Mouse (Mus musculus) lung, embryonic 15.5 days (tissue): ENCODE data around the gene Cavin4. TPM values are rescaled to one million over a fixed set of nuclear protein-coding genes. Genes with fewer than 3 reads are reported as not detected.

Experiments used
- ATAC-seq: fragments of 200-750 bp; cut with Nextera tagmentation; 2 replicates; pipeline ENCODE4 v1.8.0; 2017; ENCODE audit warnings: moderate number of reproducible peaks, borderline replicate concordance; ENCODE audit not compliant: low FRiP score, low TSS enrichment; ENCODE audit errors: extremely low read depth
- H3K27ac ChIP-seq: fragments of 300-500 bp; sonication (generic); 2 replicates; pipeline ENCODE4 v1.5.1; 2015; ENCODE audit warnings: moderate library complexity, mild to moderate bottlenecking, inconsistent platforms
- H3K27me3 ChIP-seq: fragments of 300-500 bp; sonication (generic); 2 replicates; pipeline ENCODE4 v1.6.1; 2015; ENCODE audit warnings: inconsistent platforms
- H3K36me3 ChIP-seq: fragments of 300-500 bp; sonication (generic); 2 replicates; pipeline ENCODE4 v1.6.1; 2015; ENCODE audit warnings: inconsistent platforms
- H3K4me1 ChIP-seq: fragments of 300-500 bp; sonication (generic); 2 replicates; pipeline ENCODE4 v1.6.1; 2015; ENCODE audit warnings: inconsistent platforms
- H3K4me2 ChIP-seq: fragments of 300-500 bp; sonication (generic); 2 replicates; pipeline ENCODE4 v1.6.1; 2015; ENCODE audit warnings: inconsistent platforms, mild to moderate bottlenecking, moderate library complexity
- H3K4me3 ChIP-seq: fragments of 300-500 bp; sonication (generic); 2 replicates; pipeline ENCODE4 v1.5.1; 2015; ENCODE audit warnings: mild to moderate bottlenecking, inconsistent platforms
- H3K9ac ChIP-seq: fragments of 300-500 bp; sonication (generic); 2 replicates; pipeline ENCODE4 v1.6.1; 2015; ENCODE audit warnings: inconsistent platforms
- H3K9me3 ChIP-seq: fragments of 300-500 bp; sonication (generic); 2 replicates; pipeline ENCODE4 v1.6.1; 2016; ENCODE audit warnings: inconsistent platforms
- whole genome bisulfite sequencing: fragments of 180-500 bp; shearing (Covaris S2); methylation state at CpG from one replicate; pipeline ENCODE4 v1.1.7; 2015; 5-methylcytosine and 5-hydroxymethylcytosine counted together
- polyA plus RNA-seq: library from polyadenylated mRNA; unstranded; fragments of >200 nt; fragmentation: Nextera tagmentation; extraction: Ambion mirVana; gene quantifications from 2 replicates; pipeline ENCODE4 v1.2.1, GENCODE M21; 2015

Cavin4 gene
- polyA plus RNA-seq, result 0.85 and 1.1 TPM in 2 replicates

DNA sequence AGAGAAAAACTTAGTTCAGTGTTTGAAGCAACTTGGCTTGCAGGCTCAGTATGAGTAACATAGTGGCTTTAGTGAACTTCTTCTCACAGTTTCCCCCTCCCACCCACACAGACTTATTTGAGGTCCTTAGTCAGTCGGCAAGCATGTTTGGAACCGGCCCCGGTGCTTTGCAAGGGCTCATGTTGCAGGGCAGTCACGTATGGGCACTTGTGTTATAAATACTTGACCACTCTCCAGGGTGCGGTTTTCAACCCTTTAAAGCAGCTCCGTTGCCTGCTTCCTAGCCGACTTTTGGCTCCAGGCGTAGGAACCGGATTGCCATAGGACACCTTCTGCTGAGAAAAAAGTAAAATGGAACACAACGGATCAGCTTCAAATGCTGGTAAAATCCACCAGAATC, at the start of gene Cavin4:
TSS of gene Cavin4 (plus strand) at position 244 of the 400 bp plus-strand sequence.
- H3K27ac ChIP-seq, result no peak within 1 kb of the TSS
- no peaks in the 10 kb centered on the region for H3K27me3 ChIP-seq
- no peak within 1 kb of the TSS for H3K9ac ChIP-seq
- WGBS, result 86% methylated on average over 10 of the region's 10 CpGs
- peaks cover 28% of the 10 kb centered on the region for H3K36me3 ChIP-seq
- ATAC-seq, result no peak
- no peak within 1 kb of the TSS for H3K4me3 ChIP-seq
- H3K9me3 ChIP-seq, result no peaks in the 10 kb centered on the region
- H3K4me1 ChIP-seq, result no peaks in the 10 kb centered on the region
- H3K4me2 ChIP-seq, result no peak within 1 kb of the TSS

DNA sequence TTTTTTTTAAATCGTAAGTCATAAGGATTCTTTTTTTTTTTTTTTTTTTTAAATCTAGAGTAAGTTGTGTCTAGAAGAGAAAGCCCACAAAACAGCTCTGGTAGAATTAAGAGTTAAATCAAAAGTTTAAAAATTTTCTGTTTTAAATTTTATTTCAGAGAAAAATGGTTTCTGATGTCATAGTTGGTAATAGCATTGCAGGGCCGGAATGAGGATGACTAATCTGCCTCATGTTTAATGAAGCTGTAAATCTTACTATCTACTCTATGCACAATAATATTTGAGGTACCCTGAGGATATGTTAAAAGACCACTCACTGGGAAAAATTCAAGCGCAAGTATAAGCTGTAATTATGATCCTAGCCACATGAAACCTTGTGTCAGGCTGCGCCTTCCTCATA, 47.8 kb upstream of the Cavin4 start:
- H3K36me3 ChIP-seq, result peaks cover 9% of the 10 kb centered on the region; the same call in 1 of the 2 replicates

GRCm38 (mm10) chr4:48617201-48617600, 46.1 kb upstream of the Cavin4 start:
- H3K9ac ChIP-seq, result no peak overlapping the region

More for the DNA sequence above, 47.8 kb upstream of the Cavin4 start:
- Histone ChIP-seq H3K9ac (no peak overlapping the region), H3K27me3 (no peaks in the 10 kb centered on the region), H3K27ac (no peak overlapping the region), H3K4me1 (no peaks in the 10 kb centered on the region), H3K9me3 (no peaks in the 10 kb centered on the region), H3K4me2 (no peak overlapping the region), H3K4me3 (no peak overlapping the region)
- ATAC-seq, result no peak
- 93% methylated on average over 4 of the region's 4 CpGs for WGBS

DNA sequence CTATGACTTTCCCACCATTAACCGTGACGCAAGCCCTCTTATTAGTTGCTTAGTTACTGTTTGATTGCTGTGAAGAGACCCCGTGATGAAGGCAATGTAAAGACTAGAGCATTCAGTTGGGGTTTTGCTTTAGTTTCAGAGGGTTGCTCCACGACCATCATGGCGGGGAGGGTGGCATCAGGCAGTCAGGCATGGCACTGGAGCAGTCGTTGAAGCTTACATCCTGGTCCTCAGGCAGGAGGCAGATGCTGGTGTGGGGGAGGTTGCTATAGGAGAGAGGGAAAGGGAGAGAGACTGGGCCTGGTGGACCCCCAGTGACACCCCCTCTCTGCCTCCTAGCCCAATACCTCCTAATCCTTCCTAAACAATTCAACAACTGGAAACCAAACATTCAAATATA, 43.2 kb upstream of the Cavin4 start:
- peaks cover 9% of the 10 kb centered on the region; the same call in 1 of the 2 replicates for H3K36me3 ChIP-seq
- no peaks in the 10 kb centered on the region for H3K27me3 ChIP-seq
- no peak overlapping the region for H3K27ac ChIP-seq
- H3K4me2 ChIP-seq, result no peak overlapping the region
- 85% methylated on average over 6 of the region's 6 CpGs for WGBS
- H3K9me3 ChIP-seq, result no peaks in the 10 kb centered on the region
- no peak overlapping the region for H3K4me3 ChIP-seq
- ATAC-seq, result no peak
- H3K9ac ChIP-seq, result no peak overlapping the region
- no peaks in the 10 kb centered on the region for H3K4me1 ChIP-seq

More at GRCm38 (mm10) chr4:48617201-48617600, 46.1 kb upstream of the Cavin4 start:
- peaks cover 9% of the 10 kb centered on the region; the same call in 1 of the 2 replicates for H3K36me3 ChIP-seq
- ATAC-seq, result no peak
- no peak overlapping the region for H3K4me3 ChIP-seq
- H3K4me2 ChIP-seq, result no peak overlapping the region
- no peak overlapping the region for H3K27ac ChIP-seq
- WGBS, result 93% methylated on average over 15 of the region's 15 CpGs
- no peaks in the 10 kb centered on the region for H3K4me1 ChIP-seq
- no peaks in the 10 kb centered on the region for H3K27me3 ChIP-seq
- no peaks in the 10 kb centered on the region for H3K9me3 ChIP-seq

DNA sequence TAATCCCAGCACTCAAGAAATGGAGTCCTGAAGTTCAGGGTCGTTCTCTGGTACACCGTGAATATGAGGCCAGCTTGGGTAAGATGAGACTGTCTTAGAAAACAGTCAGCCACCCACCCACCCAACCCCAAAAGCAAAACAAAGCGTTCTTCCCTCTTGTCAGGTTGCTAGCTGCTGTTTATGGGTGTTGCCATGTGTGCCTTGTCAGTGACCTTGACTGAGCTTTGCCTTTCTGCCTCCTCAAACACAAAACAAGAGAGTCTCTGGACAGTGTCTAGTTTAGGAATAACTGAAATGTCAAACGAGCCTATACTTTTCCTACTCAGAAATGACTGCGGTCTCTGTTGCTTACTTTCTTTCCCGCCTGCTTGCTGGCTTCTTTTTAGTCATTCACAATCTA, 41.1 kb upstream of the Cavin4 start:
- 89% methylated on average over 6 of the region's 6 CpGs for WGBS
- Histone ChIP-seq H3K9ac (no peak overlapping the region), H3K27me3 (no peaks in the 10 kb centered on the region), H3K36me3 (peaks cover 12% of the 10 kb centered on the region; the same call in 1 of the 2 replicates), H3K4me1 (no peaks in the 10 kb centered on the region), H3K4me2 (no peak overlapping the region), H3K9me3 (no peaks in the 10 kb centered on the region), H3K27ac (no peak overlapping the region), H3K4me3 (no peak overlapping the region)
- no peak for ATAC-seq

GRCm38 (mm10) chr4:48622946-48623345, 40.4 kb upstream of the Cavin4 start:
- no peak overlapping the region for H3K9ac ChIP-seq
- ATAC-seq, result no peak
- H3K4me3 ChIP-seq, result no peak overlapping the region
- H3K36me3 ChIP-seq, result peaks cover 11% of the 10 kb centered on the region; the same call in 1 of the 2 replicates
- 90% methylated on average over 7 of the region's 7 CpGs for WGBS
- no peak overlapping the region for H3K4me2 ChIP-seq
- H3K27ac ChIP-seq, result no peak overlapping the region
- H3K9me3 ChIP-seq, result no peaks in the 10 kb centered on the region
- no peaks in the 10 kb centered on the region for H3K4me1 ChIP-seq
- no peaks in the 10 kb centered on the region for H3K27me3 ChIP-seq

DNA sequence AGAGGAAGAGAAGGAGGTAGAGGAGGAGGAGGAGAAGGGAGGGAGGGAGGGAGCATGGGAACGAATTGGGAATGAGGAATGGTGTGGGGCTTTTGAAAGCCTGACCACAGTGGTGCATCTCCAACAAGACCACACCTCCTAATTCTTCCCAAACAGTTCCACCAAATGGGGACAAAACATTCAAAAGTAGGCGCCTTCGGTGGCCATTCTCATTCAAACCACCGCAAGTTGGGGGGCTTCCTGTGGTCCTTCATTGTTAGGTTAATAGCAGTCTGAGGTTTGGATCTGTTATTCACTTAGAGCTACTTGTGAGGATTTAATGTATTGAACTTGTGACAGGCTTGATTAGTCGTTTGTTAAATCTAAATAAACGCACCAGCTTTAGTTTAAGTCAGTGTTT, 38.4 kb upstream of the Cavin4 start:
- Histone ChIP-seq H3K4me2 (no peak overlapping the region), H3K4me1 (no peaks in the 10 kb centered on the region), H3K36me3 (peaks cover 22% of the 10 kb centered on the region), H3K4me3 (no peak overlapping the region), H3K9me3 (no peaks in the 10 kb centered on the region), H3K27me3 (no peaks in the 10 kb centered on the region), H3K9ac (no peak overlapping the region), H3K27ac (no peak overlapping the region)
- WGBS, result 78% methylated on average over 6 of the region's 6 CpGs
- no peak for ATAC-seq

GRCm38 (mm10) chr4:48625836-48626235, 37.5 kb upstream of the Cavin4 start:
- H3K27me3 ChIP-seq, result no peaks in the 10 kb centered on the region
- H3K9ac ChIP-seq, result no peak overlapping the region
- no peaks in the 10 kb centered on the region for H3K9me3 ChIP-seq
- peaks cover 18% of the 10 kb centered on the region for H3K36me3 ChIP-seq
- no peak overlapping the region for H3K4me3 ChIP-seq
- WGBS, result 77% methylated on average over 9 of the region's 9 CpGs
- no peak overlapping the region for H3K4me2 ChIP-seq
- no peaks in the 10 kb centered on the region for H3K4me1 ChIP-seq
- H3K27ac ChIP-seq, result no peak overlapping the region
- ATAC-seq, result no peak

GRCm38 (mm10) chr4:48629445-48629844, 33.9 kb upstream of the Cavin4 start:
- Histone ChIP-seq H3K4me3 (no peak overlapping the region), H3K4me1 (no peaks in the 10 kb centered on the region), H3K9me3 (no peaks in the 10 kb centered on the region), H3K36me3 (peaks cover 18% of the 10 kb centered on the region), H3K27me3 (no peaks in the 10 kb centered on the region), H3K4me2 (no peak overlapping the region), H3K9ac (no peak overlapping the region), H3K27ac (no peak overlapping the region)
- 94% methylated on average over 13 of the region's 13 CpGs for WGBS
- ATAC-seq, result no peak

GRCm38 (mm10) chr4:48633529-48633928, 29.8 kb upstream of the Cavin4 start:
- no peak for ATAC-seq
- WGBS, result 65% methylated on average over 6 of the region's 6 CpGs
- no peaks in the 10 kb centered on the region for H3K4me1 ChIP-seq

DNA sequence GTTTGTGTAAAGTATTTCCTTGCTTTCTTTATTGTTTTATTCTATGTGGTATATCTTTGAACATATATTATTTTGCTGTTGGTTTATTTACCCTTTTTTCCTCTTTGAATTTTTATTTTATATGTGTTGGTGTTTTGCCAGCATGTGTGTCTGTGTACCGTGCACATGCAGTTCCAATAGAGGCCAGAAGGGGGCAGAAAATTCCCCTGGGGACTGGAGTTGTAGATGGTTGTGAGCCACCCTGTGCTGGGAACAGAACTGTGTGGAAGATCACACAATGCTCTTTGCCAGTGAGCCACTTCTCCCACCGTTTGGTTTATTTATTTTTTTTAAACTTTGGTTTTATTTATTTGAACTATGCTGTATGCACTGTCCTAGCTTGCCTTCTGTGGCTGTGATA, 29.3 kb upstream of the Cavin4 start:
- Histone ChIP-seq H3K36me3 (peaks cover 12% of the 10 kb centered on the region; the same call in 1 of the 2 replicates), H3K9ac (no peak overlapping the region), H3K4me2 (no peak overlapping the region), H3K27me3 (no peaks in the 10 kb centered on the region), H3K9me3 (no peaks in the 10 kb centered on the region), H3K4me3 (no peak overlapping the region), H3K4me1 (no peaks in the 10 kb centered on the region), H3K27ac (no peak overlapping the region)
- no peak for ATAC-seq
- WGBS, result 51% methylated on average over 2 of the region's 2 CpGs

More at GRCm38 (mm10) chr4:48633529-48633928, 29.8 kb upstream of the Cavin4 start:
- Histone ChIP-seq H3K9me3 (no peaks in the 10 kb centered on the region), H3K27me3 (no peaks in the 10 kb centered on the region), H3K27ac (no peak overlapping the region), H3K4me3 (no peak overlapping the region), H3K4me2 (no peak overlapping the region), H3K36me3 (peaks cover 11% of the 10 kb centered on the region; the same call in 1 of the 2 replicates), H3K9ac (no peak overlapping the region)

DNA sequence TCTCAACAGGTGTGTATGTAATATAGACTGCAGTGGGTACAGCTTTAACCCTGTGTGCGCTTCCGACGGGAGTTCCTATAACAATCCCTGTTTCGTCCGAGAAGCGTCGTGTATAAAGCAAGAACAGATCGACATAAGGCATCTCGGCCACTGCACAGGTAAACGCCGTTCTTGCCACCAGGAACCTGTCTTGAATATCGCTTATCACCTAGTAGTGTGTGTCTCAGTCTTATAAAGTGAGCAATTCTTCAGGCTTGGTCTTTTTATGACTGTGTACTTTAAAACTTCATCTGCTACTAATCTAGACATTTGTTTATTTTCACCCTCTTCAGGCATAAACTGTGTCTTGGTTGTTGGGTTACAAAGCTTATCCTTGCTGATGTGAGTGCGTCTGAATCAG, 26.5 kb upstream of the Cavin4 start:
- WGBS, result 68% methylated on average over 13 of the region's 13 CpGs
- H3K36me3 ChIP-seq, result peaks cover 4% of the 10 kb centered on the region; the same call in 1 of the 2 replicates
- no peak for ATAC-seq

GRCm38 (mm10) chr4:48638132-48638531, 25.2 kb upstream of the Cavin4 start:
- Histone ChIP-seq H3K27me3 (no peaks in the 10 kb centered on the region), H3K4me3 (no peak overlapping the region), H3K4me2 (no peak overlapping the region), H3K9ac (no peak overlapping the region), H3K36me3 (peaks cover 4% of the 10 kb centered on the region; the same call in 1 of the 2 replicates), H3K4me1 (no peaks in the 10 kb centered on the region), H3K27ac (no peak overlapping the region), H3K9me3 (no peaks in the 10 kb centered on the region)
- WGBS, result 56% methylated on average over 10 of the region's 10 CpGs
- no peak for ATAC-seq

More for the DNA sequence above, 26.5 kb upstream of the Cavin4 start:
- H3K9ac ChIP-seq, result no peak overlapping the region
- no peak overlapping the region for H3K4me2 ChIP-seq
- H3K27ac ChIP-seq, result no peak overlapping the region
- H3K4me1 ChIP-seq, result no peaks in the 10 kb centered on the region
- no peak overlapping the region for H3K4me3 ChIP-seq
- no peaks in the 10 kb centered on the region for H3K9me3 ChIP-seq
- no peaks in the 10 kb centered on the region for H3K27me3 ChIP-seq
